Mouse (Mus musculus): ENCODE measurements around the gene Lypla2.

GRCm38 (mm10) chr4:135935502-135935901 lies 36.9 kb downstream of the Lypla2 start:
- TF ChIP-seq CTCF (IDR thresholded peaks at IDR 0.05) (no peak), EP300 (IDR thresholded peaks at IDR 0.05) (no peak)
